Mouse (Mus musculus): ENCODE results near the gene Pga5. TPM values are rescaled to one million over a fixed set of nuclear protein-coding genes. Genes with fewer than 3 reads are reported as not detected.

The Pga5 gene
- total RNA-seq (2014; fragmentation: Nextera tagmentation) = not detected in 2 replicates
- total RNA-seq (2017) = not detected in 2 replicates

GRCm38 (mm10) chr19:10677915-10678771, at the start of gene Pga5:
Gene Pga5, minus strand, starts transcription at chr19:10678071.
- ATAC-seq (replicated peaks; ENCODE audit: poor library complexity, severe bottlenecking) = peak; percentile 66

GRCm38 (mm10) chr19:10724629-10725363, 46.9 kb upstream of the Pga5 start:
- no peak for ATAC-seq (replicated peaks; ENCODE audit: poor library complexity, severe bottlenecking)

GRCm38 (mm10) chr19:10723649-10724048, 45.8 kb upstream of the Pga5 start:
- ATAC-seq (replicated peaks; ENCODE audit: poor library complexity, severe bottlenecking) = no peak

- ATAC-seq (replicated peaks; ENCODE audit: poor library complexity, severe bottlenecking) = no peak
These were observed 45.2 kb upstream of the Pga5 start for GRCm38 (mm10) chr19:10723084-10723483.

GRCm38 (mm10) chr19:10721064-10721463, 43.2 kb upstream of the Pga5 start:
- peak; percentile 49; the same call in 1 of the 2 replicates for ATAC-seq (replicated peaks; ENCODE audit: poor library complexity, severe bottlenecking)

- ATAC-seq (replicated peaks; ENCODE audit: poor library complexity, severe bottlenecking) = no peak
These were observed 42.7 kb upstream of the Pga5 start for GRCm38 (mm10) chr19:10720524-10720923.

- no peak for ATAC-seq (replicated peaks; ENCODE audit: poor library complexity, severe bottlenecking)
These were observed 41.9 kb upstream of the Pga5 start for GRCm38 (mm10) chr19:10719751-10720150.

GRCm38 (mm10) chr19:10718251-10718775, 40.4 kb upstream of the Pga5 start:
- ATAC-seq (replicated peaks; ENCODE audit: poor library complexity, severe bottlenecking) = no peak

- ATAC-seq (replicated peaks; ENCODE audit: poor library complexity, severe bottlenecking) = no peak
These were observed 37.6 kb upstream of the Pga5 start for GRCm38 (mm10) chr19:10715476-10715875.

GRCm38 (mm10) chr19:10714682-10715475, 37.0 kb upstream of the Pga5 start:
- ATAC-seq (replicated peaks; ENCODE audit: poor library complexity, severe bottlenecking) = 0 out of 2 replicates have a peak, but pooled peaks have one; percentile 40

- no peak for ATAC-seq (replicated peaks; ENCODE audit: poor library complexity, severe bottlenecking)
These were observed 36.3 kb upstream of the Pga5 start for GRCm38 (mm10) chr19:10714168-10714567.

- no peak for ATAC-seq (replicated peaks; ENCODE audit: poor library complexity, severe bottlenecking)
These were observed 35.7 kb upstream of the Pga5 start for GRCm38 (mm10) chr19:10713551-10713950.

- no peak for ATAC-seq (replicated peaks; ENCODE audit: poor library complexity, severe bottlenecking)
These were observed 34.8 kb upstream of the Pga5 start for GRCm38 (mm10) chr19:10712646-10713045.

- no peak for ATAC-seq (replicated peaks; ENCODE audit: poor library complexity, severe bottlenecking)
These were observed 34.3 kb upstream of the Pga5 start for GRCm38 (mm10) chr19:10712194-10712593.

- ATAC-seq (replicated peaks; ENCODE audit: poor library complexity, severe bottlenecking) = no peak
These were observed 32.9 kb upstream of the Pga5 start for GRCm38 (mm10) chr19:10710751-10711150.

GRCm38 (mm10) chr19:10710088-10710511, 32.2 kb upstream of the Pga5 start:
- ATAC-seq (replicated peaks; ENCODE audit: poor library complexity, severe bottlenecking) = peak; percentile 61

GRCm38 (mm10) chr19:10709360-10710087, 31.7 kb upstream of the Pga5 start:
- ATAC-seq (replicated peaks; ENCODE audit: poor library complexity, severe bottlenecking) = peak; percentile 91

GRCm38 (mm10) chr19:10708900-10709299, 31.0 kb upstream of the Pga5 start:
- no peak for ATAC-seq (replicated peaks; ENCODE audit: poor library complexity, severe bottlenecking)

GRCm38 (mm10) chr19:10707881-10708280, 30.0 kb upstream of the Pga5 start:
- ATAC-seq (replicated peaks; ENCODE audit: poor library complexity, severe bottlenecking) = no peak
